Mouse (Mus musculus) stomach, postnatal 0 days (tissue): Measurements from ENCODE around the gene Apol7b. TPM values are rescaled to one million over a fixed set of nuclear protein-coding genes. Genes with fewer than 3 reads are reported as not detected.

ENCODE experiments used
- ATAC-seq: fragments of 200-750 bp; cut with Nextera tagmentation; 2 replicates; pipeline ENCODE4 v1.8.0; 2017; ENCODE audit not compliant: low FRiP score, low TSS enrichment
- DNase-seq: peaks from one replicate; pipeline ENCODE4 v3.0.0-alpha.2; 2016; ENCODE audit warnings: low spot score
- H3K27ac ChIP-seq: fragments of 300-500 bp; sonication (generic); replicated peaks from 2 replicates; pipeline ENCODE4 v1.5.1; 2014; ENCODE audit warnings: mild to moderate bottlenecking, control low read depth
- H3K27me3 ChIP-seq: fragments of 300-500 bp; sonication (generic); 2 replicates; pipeline ENCODE4 v1.6.1; 2014; ENCODE audit warnings: low read length; ENCODE audit not compliant: control insufficient read depth, insufficient read depth
- H3K36me3 ChIP-seq: fragments of 300-500 bp; sonication (generic); 2 replicates; pipeline ENCODE4 v1.6.1; 2014; ENCODE audit warnings: low read length, mixed read lengths; ENCODE audit not compliant: control insufficient read depth, insufficient read depth
- H3K4me1 ChIP-seq: fragments of 300-500 bp; sonication (generic); replicated peaks from 2 replicates; pipeline ENCODE4 v1.6.1; 2014; ENCODE audit warnings: antibody characterized with exemption; ENCODE audit not compliant: control insufficient read depth, insufficient read depth
- H3K4me2 ChIP-seq: fragments of 300-500 bp; sonication (generic); replicated peaks from 2 replicates; pipeline ENCODE4 v1.6.1; 2014; ENCODE audit warnings: low read depth, mild to moderate bottlenecking, control low read depth, moderate library complexity
- H3K4me3 ChIP-seq: fragments of 300-500 bp; sonication (generic); 2 replicates; pipeline ENCODE4 v1.5.1; 2014; ENCODE audit warnings: low read depth, low read length, control low read depth
- H3K9ac ChIP-seq: fragments of 300-500 bp; sonication (generic); 2 replicates; pipeline ENCODE4 v1.6.1; 2014; ENCODE audit warnings: mild to moderate bottlenecking, low read length, control low read depth, mixed read lengths
- H3K9me3 ChIP-seq: fragments of 300-500 bp; sonication (generic); 2 replicates; pipeline ENCODE4 v1.6.1; 2016; ENCODE audit warnings: low read length; ENCODE audit not compliant: control insufficient read depth
- CTCF ChIP-seq: IDR thresholded peaks from 2 replicates; pipeline ENCODE4 v1.5.1; 2016; ENCODE audit warnings: antibody characterized with exemption, low read depth, mild to moderate bottlenecking, moderate library complexity
- EP300 ChIP-seq: optimal IDR thresholded peaks from 2 replicates; pipeline ENCODE3; 2016; ENCODE audit warnings: antibody characterized with exemption
- WGBS: fragments of 180-500 bp; shearing (Covaris S2); extraction: QIAGEN DNeasy Blood & Tissue Kit; methylation state at CpG from one replicate; pipeline ENCODE4 v1.1.7; 2014; 5-methylcytosine and 5-hydroxymethylcytosine counted together
- polyA plus RNA-seq: library from polyadenylated mRNA; unstranded; fragments of >200 nt; fragmentation: Nextera tagmentation; extraction: Ambion mirVana; gene quantifications from 2 replicates; pipeline ENCODE4 v1.2.1, GENCODE M21; 2015

The Apol7b gene
- polyA plus RNA-seq, 1 experiment from 2014 or later: not detected

DNA sequence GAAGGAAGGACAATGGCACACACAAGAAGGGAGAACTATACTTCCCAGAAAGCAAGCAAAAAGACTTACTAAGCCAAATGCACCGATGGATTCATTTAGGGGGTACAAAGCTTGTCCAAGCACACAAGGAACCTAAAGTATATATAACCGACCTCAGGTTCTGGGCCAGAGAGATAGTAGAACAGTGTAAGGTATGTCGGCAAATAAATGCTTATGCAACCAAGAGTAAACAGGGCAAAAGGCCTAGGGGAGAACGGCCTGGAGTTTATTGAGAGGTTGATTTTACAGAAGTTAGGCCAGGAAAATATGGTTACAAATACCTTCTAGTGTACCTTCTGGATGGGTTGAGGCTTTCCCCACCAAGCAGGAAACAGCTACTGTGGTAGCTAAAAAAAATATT is 69.9 kb downstream of the Apol7b start:
- DNase-seq: no peak

DNA sequence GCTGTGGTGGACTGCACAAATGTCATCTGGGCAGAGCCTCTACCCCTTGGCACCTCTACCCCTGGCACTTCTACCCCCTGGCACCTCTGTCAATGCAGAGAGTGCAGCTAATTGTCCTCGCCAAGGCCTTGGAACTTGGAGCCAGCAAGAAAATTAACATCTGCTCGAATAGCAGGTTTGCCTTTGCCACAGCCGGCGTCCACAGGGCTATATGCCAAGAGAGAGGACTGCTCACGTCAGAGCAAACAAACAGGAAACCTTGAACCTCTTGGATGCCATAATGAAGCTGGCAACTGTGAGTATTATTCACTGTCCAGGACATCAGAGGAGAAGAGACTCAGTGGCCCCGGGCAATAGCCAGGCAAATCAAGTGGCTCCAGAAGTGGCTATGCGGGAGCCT is 70.4 kb downstream of the Apol7b start:
- no peak overlapping the region for H3K27ac ChIP-seq
- no peaks in the 10 kb centered on the region for H3K36me3 ChIP-seq
- TF ChIP-seq CTCF (no peak), EP300 (no peak)
- no peaks in the 10 kb centered on the region for H3K9me3 ChIP-seq
- ATAC-seq (no peak), DNase-seq (peak; percentile 45)
- no peaks in the 10 kb centered on the region for H3K27me3 ChIP-seq
- H3K4me2 ChIP-seq: no peak overlapping the region
- 60% methylated on average over 7 of the region's 7 CpGs for WGBS
- no peaks in the 10 kb centered on the region for H3K4me1 ChIP-seq
- H3K9ac ChIP-seq: no peak overlapping the region
- no peak overlapping the region for H3K4me3 ChIP-seq

More for the DNA sequence above, 69.9 kb downstream of the Apol7b start:
- ATAC-seq: no peak
- H3K36me3 ChIP-seq: no peaks in the 10 kb centered on the region
- no peak overlapping the region for H3K4me3 ChIP-seq
- H3K27me3 ChIP-seq: no peaks in the 10 kb centered on the region
- TF ChIP-seq CTCF (no peak), EP300 (no peak)
- 66% methylated on average over 4 of the region's 4 CpGs for WGBS
- no peaks in the 10 kb centered on the region for H3K4me1 ChIP-seq
- H3K9me3 ChIP-seq: no peaks in the 10 kb centered on the region
- H3K27ac ChIP-seq: no peak overlapping the region
- H3K4me2 ChIP-seq: no peak overlapping the region
- no peak overlapping the region for H3K9ac ChIP-seq

Other genes with a start within 250 kb of the Apol7b start
- 23.2 and 24.4 TPM in 2 replicates for gene Rbfox2, start 140.5 kb downstream of the Apol7b start, polyA plus RNA-seq
- 12.7 and 14.5 TPM in 2 replicates for gene Apol7a, start 48.4 kb downstream of the Apol7b start, polyA plus RNA-seq
- 2.3 and 3.1 TPM in 2 replicates for gene Apol9a, start 36.4 kb downstream of the Apol7b start, polyA plus RNA-seq
- not detected in 2 replicates for gene Apol10a, start 29.6 kb upstream of the Apol7b start, polyA plus RNA-seq
- gene Apol11a, start 60.8 kb upstream of the Apol7b start, polyA plus RNA-seq: not detected in 2 replicates
- 0.28 and 0.34 TPM in 2 replicates for gene Apol7c, start 85.8 kb upstream of the Apol7b start, polyA plus RNA-seq
- gene 1700025B11Rik, start 114.4 kb upstream of the Apol7b start, polyA plus RNA-seq: not detected in 2 replicates
- gene Apol10b, start 148.6 kb upstream of the Apol7b start, polyA plus RNA-seq: 0.38 and 0.50 TPM in 2 replicates
- not detected in 2 replicates for gene Gm36245, start 151.8 kb upstream of the Apol7b start, polyA plus RNA-seq
- 0.05 and 0.08 TPM in 2 replicates for gene Apol11b, start 195.8 kb upstream of the Apol7b start, polyA plus RNA-seq